Mouse (Mus musculus) forebrain, embryonic 16.5 days (tissue): ENCODE results near the gene Rtp4. TPM values are rescaled to one million over a fixed set of nuclear protein-coding genes. Genes with fewer than 3 reads are reported as not detected.

ENCODE experiments used
- ATAC-seq: fragments of 200-750 bp; cut with Nextera tagmentation; 2 replicates; pipeline ENCODE4 v1.8.0; 2017; ENCODE audit warnings: mild to moderate bottlenecking, moderate library complexity
- H3K27ac ChIP-seq: fragments of 300-500 bp; sonication (generic); 2 replicates; pipeline ENCODE4 v1.5.1; 2014; ENCODE audit warnings: low read length, control low read depth
- H3K27me3 ChIP-seq: fragments of 300-500 bp; sonication (generic); replicated peaks from 2 replicates; pipeline ENCODE4 v1.6.1; 2014; ENCODE audit warnings: low read length; ENCODE audit not compliant: control insufficient read depth, insufficient read depth
- H3K36me3 ChIP-seq: fragments of 300-500 bp; sonication (generic); 2 replicates; pipeline ENCODE4 v1.6.1; 2014; ENCODE audit not compliant: control insufficient read depth, insufficient read depth
- H3K4me1 ChIP-seq: fragments of 300-500 bp; sonication (generic); replicated peaks from 2 replicates; pipeline ENCODE4 v1.6.1; 2014; ENCODE audit warnings: low read length; ENCODE audit not compliant: control insufficient read depth, insufficient read depth
- H3K4me2 ChIP-seq: fragments of 300-500 bp; sonication (generic); 2 replicates; pipeline ENCODE4 v1.6.1; 2014; ENCODE audit warnings: mild to moderate bottlenecking, low read length, control low read depth
- H3K4me3 ChIP-seq: fragments of 300-500 bp; sonication (generic); replicated peaks from 2 replicates; pipeline ENCODE4 v1.5.1; 2014; ENCODE audit warnings: mild to moderate bottlenecking, low read length, control low read depth
- H3K9ac ChIP-seq: fragments of 300-500 bp; sonication (generic); replicated peaks from 2 replicates; pipeline ENCODE4 v1.6.1; 2014; ENCODE audit warnings: low read depth, low read length, control low read depth
- H3K9me3 ChIP-seq: fragments of 300-500 bp; sonication (generic); 2 replicates; pipeline ENCODE4 v1.6.1; 2016; ENCODE audit warnings: low read length; ENCODE audit not compliant: control insufficient read depth
- WGBS: fragments of 180-500 bp; shearing (Covaris S2); extraction: QIAGEN DNeasy Blood & Tissue Kit; methylation state at CpG from one replicate; pipeline ENCODE4 v1.1.7; 2014; 5-methylcytosine and 5-hydroxymethylcytosine counted together
- polyA plus RNA-seq: library from polyadenylated mRNA; unstranded; fragments of >200 nt; fragmentation: Nextera tagmentation; extraction: Ambion mirVana; gene quantifications from 2 replicates; pipeline ENCODE4 v1.2.1, GENCODE M21; 2015

Rtp4 gene
- polyA plus RNA-seq, 1 experiment from 2014 or later, result 4.1 TPM

DNA sequence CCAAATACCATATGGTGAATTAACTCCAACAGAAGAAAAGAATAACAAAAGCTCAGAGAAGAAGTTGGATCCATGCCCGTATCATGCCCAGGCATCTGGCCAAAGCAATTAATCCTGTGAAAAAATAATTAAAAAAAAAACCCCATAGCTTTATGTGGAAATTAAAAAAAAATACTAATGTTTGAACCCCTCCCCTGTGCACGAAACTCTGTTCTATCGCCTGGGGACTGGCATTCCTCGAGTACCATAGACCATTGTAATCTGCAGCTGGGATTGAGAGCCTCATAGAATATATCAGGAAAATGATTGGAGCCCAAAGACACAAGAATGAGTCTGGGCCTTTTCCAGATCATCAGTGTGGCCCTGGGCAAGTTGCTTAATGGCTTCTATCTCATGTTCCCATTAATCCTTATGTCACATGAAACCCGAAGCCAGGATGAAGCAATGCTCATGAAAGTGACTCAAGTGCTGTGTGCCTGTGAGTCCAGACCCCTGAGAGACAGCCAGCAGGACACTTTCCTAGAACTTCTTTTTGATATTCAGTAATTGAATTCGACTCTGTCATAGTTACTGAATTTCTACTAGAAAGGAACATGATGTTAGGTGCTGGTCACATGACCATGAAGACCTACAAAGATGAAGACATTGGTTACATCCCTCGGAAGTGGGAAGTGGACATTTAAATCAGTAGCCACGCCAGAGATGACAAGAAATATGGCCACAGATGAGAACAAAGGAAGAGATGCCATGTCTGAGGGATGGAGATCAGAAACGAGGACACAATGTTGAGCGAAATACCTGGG lies 1.3 kb upstream of the Rtp4 start:
- Histone ChIP-seq H3K36me3 (no peaks in the 10 kb centered on the region), H3K4me3 (peak overlapping the region; percentile 60), H3K27me3 (no peaks in the 10 kb centered on the region), H3K27ac (peak overlapping the region; percentile 97), H3K9me3 (no peaks in the 10 kb centered on the region), H3K4me1 (peaks cover 65% of the 10 kb centered on the region), H3K4me2 (peak overlapping the region; percentile 62), H3K9ac (peak overlapping the region; percentile 80; the same call in 1 of the 2 replicates)
- WGBS, result 38% methylated on average over 10 of the region's 10 CpGs
- ATAC-seq, result peak; percentile 41

DNA sequence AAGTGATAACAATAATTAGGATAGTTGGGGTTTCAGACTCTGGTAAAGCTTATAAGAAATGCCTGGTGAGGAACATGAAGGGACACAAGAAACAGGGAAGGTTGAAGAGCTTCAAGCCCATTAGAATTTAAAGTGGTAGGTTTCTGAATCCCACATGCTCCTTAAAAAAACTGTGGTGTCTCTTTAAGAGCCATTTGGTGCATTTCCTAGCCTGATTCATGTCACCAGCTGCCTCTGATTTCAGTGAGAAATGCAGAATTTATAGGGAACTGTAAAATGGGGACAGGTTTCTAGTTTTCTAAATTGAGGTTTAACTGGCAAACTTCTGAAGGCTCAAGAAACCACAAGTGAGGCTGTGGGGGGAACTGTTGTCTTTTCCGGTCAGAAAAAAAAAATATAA lies 320 bp upstream of the Rtp4 start:
- Histone ChIP-seq H3K27me3 (no peaks in the 10 kb centered on the region), H3K4me3 (peak overlapping the region; percentile 60), H3K9ac (peak overlapping the region; percentile 80), H3K9me3 (no peaks in the 10 kb centered on the region), H3K36me3 (no peaks in the 10 kb centered on the region), H3K27ac (peak overlapping the region; percentile 97), H3K4me2 (peak overlapping the region; percentile 62), H3K4me1 (peaks cover 65% of the 10 kb centered on the region)
- WGBS, result 4% methylated on average over 1 of the region's 1 CpGs
- no peak for ATAC-seq

DNA sequence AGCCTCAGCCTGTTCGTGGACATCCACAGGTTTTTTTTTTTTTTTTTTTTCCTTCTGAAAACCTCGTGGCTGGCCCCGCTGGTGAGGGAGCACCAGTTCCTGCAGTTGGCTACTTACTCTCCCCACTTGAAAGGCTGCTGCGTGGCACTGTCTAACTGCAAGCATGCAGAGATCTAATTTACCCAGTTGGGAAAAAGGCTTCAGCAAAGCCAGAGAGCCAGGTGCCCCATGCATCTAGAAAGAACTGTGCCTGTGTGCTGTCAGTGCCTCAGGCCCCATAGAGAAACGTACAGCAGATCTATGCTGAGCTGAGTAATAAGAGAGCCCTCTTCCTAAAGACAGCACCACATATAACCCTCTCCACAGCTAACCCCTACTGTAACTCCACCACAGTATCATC lies 1.0 kb downstream of the Rtp4 start:
- Histone ChIP-seq H3K27ac (peak overlapping the region; percentile 97), H3K9ac (peak overlapping the region; percentile 80), H3K36me3 (no peaks in the 10 kb centered on the region), H3K4me1 (peaks cover 57% of the 10 kb centered on the region), H3K4me2 (peak overlapping the region; percentile 62), H3K4me3 (peak overlapping the region; percentile 60), H3K9me3 (no peaks in the 10 kb centered on the region), H3K27me3 (no peaks in the 10 kb centered on the region)
- ATAC-seq, result no peak
- 9% methylated on average over 5 of the region's 5 CpGs for WGBS

DNA sequence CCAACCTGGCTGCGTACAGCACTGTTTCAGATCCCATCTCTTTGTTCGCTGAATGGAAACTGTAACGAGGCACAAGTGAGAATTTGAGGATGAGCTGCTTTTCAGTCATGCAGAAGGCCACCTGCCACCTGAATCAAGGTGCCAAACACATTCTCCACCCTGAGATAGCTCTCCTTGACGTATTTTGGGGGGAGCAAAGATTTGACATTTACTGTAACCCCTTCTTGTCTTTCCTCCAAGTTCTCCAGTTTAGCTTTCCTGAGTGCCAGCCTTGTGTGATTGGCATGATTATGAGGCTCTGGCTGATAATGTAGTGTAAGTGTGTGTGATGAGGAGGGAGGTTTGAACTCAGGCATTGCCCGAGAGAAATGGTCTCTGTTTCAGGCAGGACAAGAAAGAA lies 2.0 kb downstream of the Rtp4 start:
- Histone ChIP-seq H3K27me3 (no peaks in the 10 kb centered on the region), H3K9me3 (no peaks in the 10 kb centered on the region), H3K4me3 (no peak overlapping the region), H3K36me3 (no peaks in the 10 kb centered on the region), H3K9ac (peak overlapping the region; percentile 22), H3K4me1 (peaks cover 48% of the 10 kb centered on the region), H3K27ac (peak overlapping the region; percentile 97), H3K4me2 (peak overlapping the region; percentile 62; the same call in 1 of the 2 replicates)
- ATAC-seq, result no peak
- WGBS, result 37% methylated on average over 5 of the region's 5 CpGs

DNA sequence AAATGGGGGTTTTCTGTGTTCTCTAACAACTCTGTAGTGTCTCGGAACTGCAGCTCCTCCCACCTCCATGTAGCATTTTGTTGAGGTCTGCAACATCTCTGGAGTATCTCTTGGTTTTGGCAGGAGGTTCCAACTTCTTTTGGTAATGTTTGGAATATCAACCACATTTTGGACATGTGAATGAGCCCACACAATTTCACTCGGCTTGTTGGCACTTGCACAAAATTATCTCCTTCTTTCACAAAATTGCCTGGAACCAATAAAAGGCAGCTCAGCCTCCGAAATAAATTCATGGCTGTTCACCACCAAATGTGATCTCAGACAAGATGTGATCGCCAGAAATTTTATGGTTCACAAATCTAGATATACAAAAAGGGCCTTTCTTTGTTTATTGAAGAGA lies 9.1 kb downstream of the Rtp4 start:
- Histone ChIP-seq H3K4me2 (no peak overlapping the region), H3K4me3 (no peak overlapping the region), H3K4me1 (no peaks in the 10 kb centered on the region), H3K9ac (no peak overlapping the region), H3K27me3 (no peaks in the 10 kb centered on the region), H3K27ac (no peak overlapping the region), H3K9me3 (no peaks in the 10 kb centered on the region), H3K36me3 (no peaks in the 10 kb centered on the region)
- 68% methylated on average over 4 of the region's 4 CpGs for WGBS
- no peak for ATAC-seq

DNA sequence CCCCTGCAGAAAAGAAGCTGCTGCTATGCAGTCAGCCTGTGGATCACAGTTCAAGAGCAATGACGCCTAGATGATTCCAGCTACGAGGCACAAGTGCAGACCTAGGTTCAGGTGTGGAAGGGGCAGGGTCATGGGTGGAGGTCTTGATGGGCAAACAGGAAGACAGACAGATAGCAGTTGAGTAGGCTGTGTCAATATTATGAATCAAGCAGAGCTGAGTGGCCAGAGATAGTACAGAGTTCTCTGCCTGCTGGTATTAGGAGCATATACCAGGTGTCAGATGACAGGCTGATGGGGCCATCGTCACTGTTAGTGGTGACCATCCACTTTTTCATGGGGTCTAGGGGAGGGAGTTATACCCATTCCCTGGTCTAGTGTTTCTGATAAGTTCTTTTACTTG lies 13.6 kb downstream of the Rtp4 start:
- no peaks in the 10 kb centered on the region for H3K4me1 ChIP-seq
- H3K4me2 ChIP-seq, result no peak overlapping the region
- H3K4me3 ChIP-seq, result no peak overlapping the region
- ATAC-seq, result no peak
- 91% methylated on average over 3 of the region's 3 CpGs for WGBS
- no peak overlapping the region for H3K27ac ChIP-seq
- H3K27me3 ChIP-seq, result no peaks in the 10 kb centered on the region
- H3K36me3 ChIP-seq, result no peaks in the 10 kb centered on the region
- H3K9ac ChIP-seq, result no peak overlapping the region
- no peaks in the 10 kb centered on the region for H3K9me3 ChIP-seq

DNA sequence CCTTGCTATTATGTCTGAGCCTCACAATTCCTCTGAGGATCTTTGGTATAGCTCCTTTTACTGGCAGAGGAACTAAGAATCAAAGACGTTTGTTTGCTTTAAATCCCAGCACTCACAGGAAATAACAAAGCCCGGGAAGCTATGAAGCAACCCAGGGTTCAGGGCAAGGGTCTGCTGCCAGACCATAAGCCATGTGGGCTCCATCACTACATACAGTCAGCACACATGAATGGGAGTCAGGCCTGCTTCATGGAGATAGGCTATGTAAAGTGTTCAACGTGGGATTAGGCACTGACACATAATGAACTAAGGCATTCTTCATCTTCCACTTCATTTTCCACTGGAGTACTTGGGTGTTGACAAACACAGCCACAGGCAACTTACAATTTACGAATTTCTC lies 21.0 kb downstream of the Rtp4 start:
- ATAC-seq, result no peak
- Histone ChIP-seq H3K27me3 (no peaks in the 10 kb centered on the region), H3K4me1 (no peaks in the 10 kb centered on the region), H3K36me3 (no peaks in the 10 kb centered on the region), H3K4me3 (no peak overlapping the region), H3K9ac (no peak overlapping the region), H3K27ac (no peak overlapping the region), H3K9me3 (no peaks in the 10 kb centered on the region), H3K4me2 (no peak overlapping the region)
- WGBS, result 59% methylated on average over 4 of the region's 4 CpGs

DNA sequence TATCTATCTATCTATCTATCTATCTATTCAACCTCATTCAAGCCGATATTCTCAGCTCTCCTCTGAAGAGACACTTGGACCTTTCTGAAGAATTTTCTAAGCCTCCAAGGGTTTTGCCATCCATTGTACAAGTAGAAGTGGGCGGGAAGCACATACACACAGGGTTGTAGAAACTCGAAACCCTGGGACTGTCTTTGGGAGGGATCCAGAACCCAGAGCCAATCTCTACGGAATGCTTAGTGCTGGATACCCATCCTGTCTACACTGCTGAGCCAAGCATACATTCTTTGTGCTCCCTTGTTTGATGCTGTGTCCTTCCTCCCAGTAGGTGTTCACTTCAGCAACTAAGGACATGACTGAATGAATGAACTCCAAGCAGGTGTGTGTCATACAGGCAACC lies 22.8 kb downstream of the Rtp4 start:
- H3K27ac ChIP-seq, result no peak overlapping the region
- H3K4me2 ChIP-seq, result no peak overlapping the region
- H3K4me3 ChIP-seq, result no peak overlapping the region
- no peaks in the 10 kb centered on the region for H3K9me3 ChIP-seq
- no peak for ATAC-seq
- 65% methylated on average over 4 of the region's 4 CpGs for WGBS
- no peak overlapping the region for H3K9ac ChIP-seq
- H3K4me1 ChIP-seq, result no peaks in the 10 kb centered on the region
- H3K36me3 ChIP-seq, result no peaks in the 10 kb centered on the region
- no peaks in the 10 kb centered on the region for H3K27me3 ChIP-seq

DNA sequence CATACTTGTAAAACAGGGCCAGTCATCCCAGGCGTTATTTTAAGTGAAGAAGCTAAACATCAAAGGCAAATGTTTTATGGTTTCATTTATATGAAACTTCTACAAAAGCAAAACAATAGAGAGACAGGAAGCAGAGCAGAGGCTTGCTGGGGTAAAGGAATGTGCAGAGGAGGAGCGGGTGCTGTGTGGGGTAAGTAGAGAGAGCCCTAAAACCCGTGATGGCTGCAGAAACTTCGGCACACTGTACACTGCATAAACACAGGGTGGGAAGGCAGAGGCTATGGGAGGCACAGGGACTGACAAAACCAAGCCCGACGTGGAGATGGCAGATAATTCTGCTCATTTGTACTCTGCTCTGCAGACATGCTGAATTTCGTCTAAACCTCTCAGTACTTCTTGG lies 24.3 kb downstream of the Rtp4 start:
- WGBS, result 72% methylated on average over 7 of the region's 7 CpGs
- no peak overlapping the region for H3K4me3 ChIP-seq
- no peaks in the 10 kb centered on the region for H3K9me3 ChIP-seq
- no peak overlapping the region for H3K4me2 ChIP-seq
- H3K9ac ChIP-seq, result no peak overlapping the region
- ATAC-seq, result no peak
- no peak overlapping the region for H3K27ac ChIP-seq
- no peaks in the 10 kb centered on the region for H3K27me3 ChIP-seq
- H3K4me1 ChIP-seq, result no peaks in the 10 kb centered on the region
- no peaks in the 10 kb centered on the region for H3K36me3 ChIP-seq
